ENCODE assay signal across 8 mouse cellular contexts in genomic region chr2:154613118-154614115, GRCm38 (mm10). TPM values are rescaled to one million over a fixed set of nuclear protein-coding genes. Genes with fewer than 3 reads are reported as not detected.
DNase-seq lines count a peak whose midpoint lies in the region; TF ChIP-seq lines count a peak whose summit lies in the region.

TSS of gene Zfp341 (plus strand) at chr2:154613297.
TSS of gene 4930519P11Rik (minus strand) at chr2:154613437.

- TF ChIP-seq POLR2A in cortical plate, adult 2 months (IDR thresholded peaks at IDR 0.05; ENCODE audit: extremely low read depth, insufficient read depth, low read length): peak; percentile 49

- H3K4me3 ChIP-seq in cortical plate, adult 2 months (ENCODE audit: insufficient read depth, low read length): peak within 1 kb of the TSS; percentile 68
- H3K4me3 ChIP-seq in megakaryocyte, embryonic 14.5 days (replicated peaks): peak within 1 kb of the TSS; percentile 99

- no peaks in the 10 kb centered on the region for H3K9me3 ChIP-seq in megakaryocyte, embryonic 14.5 days

- H3K36me3 ChIP-seq in megakaryocyte, embryonic 14.5 days (replicated peaks; ENCODE audit: low read length): peaks cover 6% of the 10 kb centered on the region

- TF ChIP-seq CTCF in cortical plate, adult 2 months (IDR thresholded peaks at IDR 0.05; ENCODE audit: extremely low read depth, insufficient read depth, low read length): peak; percentile 48

- H3K27me3 ChIP-seq in megakaryocyte, embryonic 14.5 days (replicated peaks): no peaks in the 10 kb centered on the region

- DNase-seq in adipocyte (ENCODE audit: low spot score): peak; percentile 87
- DNase-seq in gastrocnemius, adult 8-10 months (ENCODE audit: low spot score in 2 of 2): peak; percentile 87 to 89
- DNase-seq in hindlimb bud, embryonic 11.5 days (ENCODE audit: extremely low spot score, low read depth, low spot score): peak; percentile 39
- peak; percentile 71 to 90 for DNase-seq in left cerebral cortex, adult 9 months (ENCODE audit: low spot score in 2 of 2)
- peak; percentile 84 to 88 for DNase-seq in right cerebral cortex, adult 2 months (ENCODE audit: low spot score in 2 of 2)
- peak; percentile 52 for DNase-seq in urinary bladder, postnatal 10 days (ENCODE audit: low spot score)

- peak within 1 kb of the TSS; percentile 88 for H3K27ac ChIP-seq in cortical plate, adult 2 months (ENCODE audit: insufficient read depth, low read length)

- no peaks in the 10 kb centered on the region for H3K4me1 ChIP-seq in cortical plate, adult 2 months (ENCODE audit: control insufficient read depth, insufficient read depth, low read length)
- H3K4me1 ChIP-seq in megakaryocyte, embryonic 14.5 days: peaks cover 77% of the 10 kb centered on the region

RNA-seq across cellular contexts. Expression of gene Zfp341, which starts in this region (rescaled TPM):
- polyA plus RNA-seq in cortical plate, adult 2 months (2012; rRNA removed): 11.4 and 11.7 TPM in 2 replicates
- 1 to 10 TPM; 2.4 to 3.1 (median 2.9) TPM for total RNA-seq in gastrocnemius, adult 8-10 months (2022)
- 4.0 and 4.4 TPM in 2 replicates for polyA plus RNA-seq in megakaryocyte, embryonic 14.5 days (2012; ENCODE audit: insufficient read depth, low replicate concordance)

RNA-seq across cellular contexts. Expression of gene 4930519P11Rik, which starts in this region (rescaled TPM):
- polyA plus RNA-seq in cortical plate, adult 2 months (2012; rRNA removed): 0.26 TPM in 1 of 2 replicates, not detected in the other
- not detected for total RNA-seq in gastrocnemius, adult 8-10 months (2022)
- polyA plus RNA-seq in megakaryocyte, embryonic 14.5 days (2012; ENCODE audit: insufficient read depth, low replicate concordance): 1.6 and 14.8 TPM in 2 replicates

Comparison
In these comparisons a context has a peak if more than half of its experiments do, and no peak if none do; other contexts are left out.
1. Peak in every context shown above with its lines: DNase-seq, H3K4me3 ChIP-seq and H3K27ac ChIP-seq.